Mouse (Mus musculus) heart, adult 11 months (tissue): ENCODE results near the gene Tnp1.

Source experiments
- DNase-seq: peaks from one replicate; pipeline ENCODE4 v3.0.0; 2022

The Tnp1 gene

GRCm38 (mm10) chr1:73015731-73016130 lies at the start of gene Tnp1:
Gene Tnp1 (minus strand): TSS chr1:73015909.
- peak; percentile 57 for DNase-seq

GRCm38 (mm10) chr1:73064336-73064735 lies 48.6 kb upstream of the Tnp1 start:
- no peak for DNase-seq

GRCm38 (mm10) chr1:73061491-73062233 lies 46.0 kb upstream of the Tnp1 start:
- no peak for DNase-seq

DNA sequence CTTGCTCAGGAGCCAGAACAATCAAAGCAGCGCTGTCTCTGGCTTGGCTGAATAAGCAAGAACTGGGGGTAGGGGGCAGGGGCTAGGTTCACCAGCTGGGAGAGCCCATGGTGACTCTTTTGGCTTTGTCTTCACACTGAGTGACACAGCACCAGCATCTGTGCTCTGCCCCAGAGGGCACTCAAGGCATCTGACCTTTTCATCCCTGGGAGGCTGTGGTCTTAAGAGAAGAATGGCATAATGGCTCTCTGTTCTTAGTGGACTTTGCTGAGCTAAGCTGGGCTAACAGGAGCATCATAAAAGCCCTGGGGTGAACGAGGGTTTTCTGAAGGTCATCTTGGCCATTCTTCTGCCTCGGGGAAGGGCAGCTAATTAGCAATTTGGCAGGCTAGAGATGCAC lies 44.6 kb upstream of the Tnp1 start:
- DNase-seq = no peak

- peak; percentile 56 for DNase-seq
Measured at GRCm38 (mm10) chr1:73056266-73057001, 40.7 kb upstream of the Tnp1 start.

- no peak for DNase-seq
Measured at GRCm38 (mm10) chr1:73055820-73056219, 40.1 kb upstream of the Tnp1 start.

DNA sequence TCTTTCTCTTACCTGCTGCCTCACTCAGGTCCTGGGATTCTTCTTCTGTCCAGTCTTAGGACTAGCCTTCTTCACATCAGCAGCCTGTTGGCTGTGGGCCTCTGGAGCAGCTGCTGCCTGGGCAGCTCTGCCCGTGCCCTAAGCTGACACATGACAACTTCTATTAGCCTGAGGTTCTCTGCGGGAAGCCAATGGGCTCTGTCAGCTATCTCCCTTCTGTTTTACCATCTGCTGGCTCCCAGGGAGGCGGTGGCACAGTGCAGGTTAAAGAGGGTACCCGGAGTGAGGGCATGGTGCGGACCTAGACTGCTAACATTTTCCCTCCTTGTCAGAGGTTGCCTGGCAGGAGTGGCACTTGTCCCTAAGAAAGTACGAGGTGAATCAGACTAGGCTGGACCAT lies 39.5 kb upstream of the Tnp1 start:
- no peak for DNase-seq

GRCm38 (mm10) chr1:73053545-73054326 lies 38.0 kb upstream of the Tnp1 start:
- no peak for DNase-seq

- peak; percentile 39 for DNase-seq
Measured at GRCm38 (mm10) chr1:73046896-73047672, 31.4 kb upstream of the Tnp1 start.

- peak; percentile 79 for DNase-seq
Measured at GRCm38 (mm10) chr1:73045948-73046685, 30.4 kb upstream of the Tnp1 start.

- DNase-seq = peak; percentile 96
Measured at GRCm38 (mm10) chr1:73043671-73044070, 28.0 kb upstream of the Tnp1 start.

DNA sequence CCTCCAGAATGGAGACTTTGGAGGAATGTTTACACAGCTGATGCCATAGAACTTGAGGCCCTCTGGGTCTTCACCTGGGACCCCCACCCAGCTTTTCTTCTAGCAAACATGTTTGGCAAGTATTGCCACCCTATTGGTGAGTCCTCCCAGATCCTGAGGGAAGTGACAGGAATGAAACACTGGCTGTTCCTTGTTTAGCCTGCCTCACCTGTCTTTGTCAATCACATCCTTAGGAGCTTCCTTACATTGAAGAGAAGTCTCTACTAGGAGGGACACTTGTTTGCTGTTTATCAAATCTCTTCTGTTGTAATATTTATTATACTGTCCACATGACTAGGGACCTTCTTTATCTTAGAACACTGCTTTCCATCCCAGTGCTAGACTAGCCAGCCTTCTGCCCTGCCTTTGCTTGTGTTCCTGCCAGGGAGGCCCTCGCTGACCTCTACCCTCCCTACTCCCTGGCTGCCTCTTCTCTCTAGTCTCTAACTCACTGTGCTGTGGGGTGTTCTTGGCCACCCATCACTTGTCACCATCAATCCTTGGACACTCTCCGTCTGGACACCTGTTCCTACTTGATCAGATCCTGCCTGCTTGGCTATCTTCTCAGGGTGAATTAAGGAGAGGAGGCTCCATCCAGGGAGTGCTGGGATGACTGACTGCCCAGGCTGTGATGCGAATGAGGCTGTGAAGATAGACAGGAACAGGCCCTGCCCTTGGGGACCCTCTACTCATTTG lies 25.1 kb upstream of the Tnp1 start:
- DNase-seq = peak; percentile 84

DNA sequence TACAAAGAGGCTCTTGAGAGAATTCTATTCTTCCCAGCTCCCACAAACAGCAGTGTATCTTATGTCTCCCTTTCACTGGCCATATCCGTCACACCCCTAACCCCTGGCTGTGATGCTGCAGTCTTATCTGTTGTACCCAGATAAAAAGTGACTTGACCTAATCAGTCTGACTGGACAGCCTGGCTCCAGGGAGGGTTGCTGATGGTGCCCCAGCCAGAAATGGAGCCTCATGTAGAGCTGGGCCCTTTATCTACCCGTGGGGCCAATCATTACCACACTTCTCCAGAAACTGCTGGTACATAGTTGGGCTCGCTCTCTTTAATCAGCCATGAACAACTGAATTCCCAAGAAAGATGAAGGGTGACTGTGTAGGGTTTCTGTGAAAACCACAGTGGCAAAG lies 22.8 kb upstream of the Tnp1 start:
- DNase-seq = peak; percentile 86

DNA sequence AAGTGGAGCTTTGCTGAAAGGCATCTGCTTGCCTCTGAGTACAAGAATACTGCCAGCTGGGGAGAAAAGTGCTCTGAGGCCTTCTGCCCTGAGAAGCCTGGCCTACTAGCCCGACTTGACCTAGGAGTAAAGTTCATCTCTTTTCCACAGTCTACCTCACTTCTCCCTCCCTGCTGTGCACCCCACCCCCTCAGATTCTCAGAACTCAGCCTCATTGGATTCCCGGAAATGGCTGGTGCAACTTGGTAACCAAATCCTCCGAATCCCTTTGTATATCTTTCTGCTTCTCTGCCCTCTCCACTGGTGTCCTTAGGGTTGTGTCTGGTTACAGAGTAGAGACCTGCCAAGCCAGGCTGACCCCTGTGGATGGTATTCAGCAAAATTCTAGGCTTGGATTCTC lies 20.8 kb upstream of the Tnp1 start:
- DNase-seq = peak; percentile 52

GRCm38 (mm10) chr1:73035726-73036125 lies 20.0 kb upstream of the Tnp1 start:
- peak; percentile 80 for DNase-seq

GRCm38 (mm10) chr1:73032491-73032890 lies 16.8 kb upstream of the Tnp1 start:
- peak; percentile 72 for DNase-seq

DNA sequence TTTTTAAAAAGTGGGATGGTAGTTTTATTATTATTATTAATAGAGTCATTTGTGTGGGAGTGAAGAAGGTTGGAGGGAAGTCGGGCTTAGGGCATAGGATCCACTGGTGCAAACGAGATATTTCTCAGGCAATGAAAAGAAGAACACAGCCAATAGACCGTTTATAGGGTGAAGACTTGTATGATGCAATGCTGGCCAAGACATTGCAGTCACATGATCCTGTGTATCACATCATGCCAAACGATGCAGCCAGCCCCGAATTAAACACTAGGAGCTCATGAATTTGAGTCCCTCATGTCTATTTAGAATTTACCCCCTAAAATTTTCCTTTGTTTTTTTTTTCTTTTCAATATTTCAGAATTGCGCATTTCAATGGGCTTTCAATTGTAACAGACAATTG lies 13.0 kb upstream of the Tnp1 start:
- peak; percentile 61 for DNase-seq

DNA sequence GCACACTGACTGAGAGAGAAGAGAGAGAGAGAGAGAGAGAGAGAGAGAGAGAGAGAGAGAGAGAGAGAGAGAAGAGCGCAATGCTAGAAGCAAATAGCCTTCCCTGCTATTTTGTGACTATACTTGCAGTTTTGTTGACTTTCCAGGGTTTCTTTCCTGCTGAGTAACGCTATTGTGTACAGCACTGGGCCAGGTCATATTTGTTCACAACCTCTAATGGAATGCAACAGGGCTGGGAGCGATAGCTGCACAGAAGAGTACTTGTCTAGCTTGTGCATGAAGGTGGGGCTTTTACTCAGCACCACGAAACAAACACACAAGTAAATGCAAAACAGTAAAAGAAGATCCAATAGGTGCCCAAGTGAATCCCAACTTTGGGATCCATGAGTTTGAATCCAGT lies 11.7 kb upstream of the Tnp1 start:
- DNase-seq = peak; percentile 6

DNA sequence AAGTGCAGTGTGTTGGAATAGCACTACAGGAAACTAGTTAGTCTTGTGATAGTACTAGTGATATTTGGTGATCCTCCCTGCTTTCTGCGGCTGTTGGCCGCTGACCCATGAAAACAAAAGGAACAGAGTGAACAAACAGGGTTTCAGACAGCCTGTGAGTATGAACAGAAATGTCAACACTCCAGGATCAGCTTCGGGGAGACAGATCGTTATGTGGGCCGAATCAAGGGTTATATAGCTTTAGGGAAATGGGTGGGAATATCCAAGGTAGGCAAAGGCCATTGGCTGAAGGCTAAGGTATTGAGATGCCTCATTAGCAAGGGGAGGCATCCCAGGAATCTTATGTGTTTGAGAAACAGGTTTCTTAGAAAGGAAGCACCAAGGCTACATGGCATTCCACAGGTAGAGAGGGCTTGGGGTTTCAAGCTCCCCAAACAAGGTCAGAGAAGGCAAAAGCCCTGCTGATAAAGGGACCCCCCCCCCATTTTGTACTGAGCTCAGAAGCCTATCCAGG lies 11.1 kb upstream of the Tnp1 start:
- DNase-seq = peak; percentile 33

GRCm38 (mm10) chr1:73026157-73026556 lies 10.4 kb upstream of the Tnp1 start:
- peak; percentile 33 for DNase-seq

DNA sequence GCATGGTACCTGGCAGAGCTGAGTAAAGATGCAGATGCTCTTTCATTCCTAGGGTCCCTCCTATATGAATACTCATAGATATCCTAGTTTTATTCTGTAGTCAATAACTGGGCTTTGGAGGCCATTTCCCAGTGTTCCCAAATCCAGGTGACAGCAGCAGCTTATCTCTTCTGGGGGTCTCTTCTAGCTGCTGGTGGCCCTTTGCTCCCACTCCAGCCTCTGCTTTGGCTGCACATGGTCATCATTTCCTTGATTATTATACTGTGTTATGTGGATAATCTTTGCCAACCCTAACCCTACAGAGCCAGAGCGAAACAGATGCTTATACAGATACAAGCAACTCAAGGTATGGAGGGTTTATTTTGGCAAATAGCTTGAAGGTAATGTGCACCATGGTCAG lies 8.9 kb downstream of the Tnp1 start:
- DNase-seq = peak; percentile 65
